Mouse (Mus musculus): Measurements from ENCODE around the gene Uhrf2.
A peak's percentile ranks its signal among the peaks of the same experiment; 100 is the strongest.

- TF ChIP-seq GATA1 (IDR thresholded peaks at IDR 0.05; ENCODE audit: borderline replicate concordance, low read length) (no peak), CTCF (IDR thresholded peaks at IDR 0.05; ENCODE audit: low read depth, low read length) (no peak), POLR2AphosphoS5 (IDR thresholded peaks at IDR 0.05; ENCODE audit: insufficient replicate concordance, low read depth, low read length) (no peak), TAL1 (conservative IDR thresholded peaks at IDR 0.05; ENCODE audit: low read depth, low read length) (peak; percentile 51)
These were observed 20.3 kb downstream of the Uhrf2 start for GRCm38 (mm10) chr19:30050584-30050983.
